Mouse (Mus musculus) hindbrain, embryonic 15.5 days (tissue): Measurements from ENCODE around the gene Hs3st3b1. TPM values are rescaled to one million over a fixed set of nuclear protein-coding genes. Genes with fewer than 3 reads are reported as not detected.

ENCODE experiments used
- ATAC-seq: fragments of 200-750 bp; cut with Nextera tagmentation; 2 replicates; pipeline ENCODE4 v1.8.0; 2017; ENCODE audit warnings: low read depth, moderate number of reproducible peaks, moderate TSS enrichment; ENCODE audit not compliant: low FRiP score
- H3K27ac ChIP-seq: fragments of 300-500 bp; sonication (generic); replicated peaks from 2 replicates; pipeline ENCODE4 v1.5.1; 2015; ENCODE audit warnings: mild to moderate bottlenecking, inconsistent platforms
- H3K27me3 ChIP-seq: fragments of 300-500 bp; sonication (generic); 2 replicates; pipeline ENCODE4 v1.6.1; 2015; ENCODE audit warnings: control low read depth, inconsistent platforms
- H3K36me3 ChIP-seq: fragments of 300-500 bp; sonication (generic); 2 replicates; pipeline ENCODE4 v1.6.1; 2015; ENCODE audit warnings: control low read depth, inconsistent platforms
- H3K4me1 ChIP-seq: fragments of 300-500 bp; sonication (generic); replicated peaks from 2 replicates; pipeline ENCODE4 v1.6.1; 2015; ENCODE audit warnings: control low read depth, inconsistent platforms
- H3K4me2 ChIP-seq: fragments of 300-500 bp; sonication (generic); 2 replicates; pipeline ENCODE4 v1.6.1; 2015; ENCODE audit warnings: moderate library complexity, mild to moderate bottlenecking, inconsistent platforms
- H3K4me3 ChIP-seq: fragments of 300-500 bp; sonication (generic); 2 replicates; pipeline ENCODE4 v1.5.1; 2015; ENCODE audit warnings: mild to moderate bottlenecking, inconsistent platforms
- H3K9ac ChIP-seq: fragments of 300-500 bp; sonication (generic); 2 replicates; pipeline ENCODE4 v1.6.1; 2015; ENCODE audit warnings: inconsistent platforms
- H3K9me3 ChIP-seq: fragments of 300-500 bp; sonication (generic); 2 replicates; pipeline ENCODE4 v1.6.1; 2016; ENCODE audit warnings: control low read depth, inconsistent platforms
- WGBS: fragments of 180-500 bp; shearing (Covaris S2); methylation state at CpG from one replicate; pipeline ENCODE4 v1.1.7; 2015; 5-methylcytosine and 5-hydroxymethylcytosine counted together
- polyA plus RNA-seq: library from polyadenylated mRNA; unstranded; fragments of >200 nt; fragmentation: Nextera tagmentation; extraction: Ambion mirVana; gene quantifications from 2 replicates; pipeline ENCODE4 v1.2.1, GENCODE M21; 2015

Hs3st3b1 gene
- polyA plus RNA-seq, 1 experiment from 2014 or later = 6.5 TPM

DNA sequence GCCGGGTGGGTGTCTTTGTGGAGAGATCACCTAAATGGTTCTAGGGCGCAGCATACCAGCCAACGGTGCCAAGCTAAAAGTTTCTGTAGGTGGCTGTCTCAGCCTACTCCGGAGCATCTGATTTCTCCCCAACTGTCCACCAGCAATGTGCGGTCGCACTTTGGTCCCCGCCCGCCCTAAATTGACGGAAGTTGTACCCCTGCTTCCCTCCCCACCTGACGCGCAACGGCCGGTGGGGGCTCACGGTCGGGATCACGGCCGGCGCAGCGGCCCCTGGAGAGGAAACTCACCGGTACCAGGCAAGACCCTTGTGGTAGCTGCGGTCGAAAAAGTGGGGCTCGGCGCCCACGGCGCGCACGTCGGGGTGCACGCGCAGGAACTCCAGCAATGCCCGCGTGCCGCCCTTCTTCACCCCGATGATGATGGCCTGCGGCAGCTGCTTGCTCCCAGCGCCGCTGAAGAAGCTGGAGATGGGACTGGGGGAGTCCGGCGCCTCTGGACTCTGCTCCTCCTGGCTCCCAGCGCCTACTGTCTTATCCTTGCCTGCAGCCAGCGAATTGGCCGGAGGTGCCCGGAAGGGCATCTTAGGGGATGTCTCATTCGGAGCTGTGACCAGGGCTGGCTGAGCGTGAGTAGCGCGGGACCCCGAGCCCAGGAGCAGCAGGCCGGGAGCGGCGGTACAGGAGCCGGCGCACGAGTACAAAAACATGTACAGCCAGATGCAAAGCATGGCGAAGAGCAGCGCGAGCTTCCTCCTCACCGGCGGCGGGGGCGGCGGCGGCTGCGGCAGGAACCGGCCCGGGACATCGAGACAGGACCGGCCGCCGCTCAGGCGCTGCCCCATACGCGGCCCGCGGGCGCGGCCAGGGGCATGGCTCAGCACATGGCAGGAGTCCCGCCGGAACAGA is 792 bp downstream of the Hs3st3b1 start:
- WGBS = under 1% methylated on average over 77 of the region's 80 CpGs
- H3K27me3 ChIP-seq = peaks cover 55% of the 10 kb centered on the region
- no peaks in the 10 kb centered on the region for H3K36me3 ChIP-seq
- peak overlapping the region; percentile 85 for H3K4me2 ChIP-seq
- peak overlapping the region; percentile 46 for H3K9ac ChIP-seq
- no peak for ATAC-seq
- peak overlapping the region; percentile 63 for H3K27ac ChIP-seq
- peaks cover 64% of the 10 kb centered on the region for H3K4me1 ChIP-seq
- H3K4me3 ChIP-seq = peak overlapping the region; percentile 59
- no peaks in the 10 kb centered on the region for H3K9me3 ChIP-seq

DNA sequence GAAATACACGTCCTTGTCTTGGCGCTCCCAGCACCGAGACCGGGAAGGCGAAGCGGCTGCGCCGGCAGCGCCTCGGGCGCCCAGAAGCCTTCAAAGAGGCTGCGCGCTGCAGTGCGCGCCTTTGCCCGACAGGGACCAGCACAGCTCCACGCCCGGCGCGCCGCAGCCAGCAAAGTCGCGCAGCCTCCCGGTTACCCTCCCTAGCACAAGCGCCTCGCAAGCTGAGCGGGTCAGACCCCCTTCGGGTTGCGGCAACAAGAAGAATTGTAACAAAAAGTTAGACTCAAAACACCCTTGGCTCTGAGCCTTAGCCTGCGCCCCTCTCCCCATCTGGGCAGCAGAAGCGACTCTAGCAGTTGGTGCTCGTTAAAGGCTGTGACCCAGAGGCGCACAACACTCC is 1.6 kb downstream of the Hs3st3b1 start:
- Histone ChIP-seq H3K4me2 (peak overlapping the region; percentile 85), H3K9ac (peak overlapping the region; percentile 46), H3K27me3 (peaks cover 54% of the 10 kb centered on the region), H3K4me3 (peak overlapping the region; percentile 59), H3K9me3 (no peaks in the 10 kb centered on the region), H3K27ac (no peak overlapping the region), H3K36me3 (no peaks in the 10 kb centered on the region), H3K4me1 (peaks cover 64% of the 10 kb centered on the region)
- peak; percentile 70 for ATAC-seq
- under 1% methylated on average over 33 of the region's 33 CpGs for WGBS

DNA sequence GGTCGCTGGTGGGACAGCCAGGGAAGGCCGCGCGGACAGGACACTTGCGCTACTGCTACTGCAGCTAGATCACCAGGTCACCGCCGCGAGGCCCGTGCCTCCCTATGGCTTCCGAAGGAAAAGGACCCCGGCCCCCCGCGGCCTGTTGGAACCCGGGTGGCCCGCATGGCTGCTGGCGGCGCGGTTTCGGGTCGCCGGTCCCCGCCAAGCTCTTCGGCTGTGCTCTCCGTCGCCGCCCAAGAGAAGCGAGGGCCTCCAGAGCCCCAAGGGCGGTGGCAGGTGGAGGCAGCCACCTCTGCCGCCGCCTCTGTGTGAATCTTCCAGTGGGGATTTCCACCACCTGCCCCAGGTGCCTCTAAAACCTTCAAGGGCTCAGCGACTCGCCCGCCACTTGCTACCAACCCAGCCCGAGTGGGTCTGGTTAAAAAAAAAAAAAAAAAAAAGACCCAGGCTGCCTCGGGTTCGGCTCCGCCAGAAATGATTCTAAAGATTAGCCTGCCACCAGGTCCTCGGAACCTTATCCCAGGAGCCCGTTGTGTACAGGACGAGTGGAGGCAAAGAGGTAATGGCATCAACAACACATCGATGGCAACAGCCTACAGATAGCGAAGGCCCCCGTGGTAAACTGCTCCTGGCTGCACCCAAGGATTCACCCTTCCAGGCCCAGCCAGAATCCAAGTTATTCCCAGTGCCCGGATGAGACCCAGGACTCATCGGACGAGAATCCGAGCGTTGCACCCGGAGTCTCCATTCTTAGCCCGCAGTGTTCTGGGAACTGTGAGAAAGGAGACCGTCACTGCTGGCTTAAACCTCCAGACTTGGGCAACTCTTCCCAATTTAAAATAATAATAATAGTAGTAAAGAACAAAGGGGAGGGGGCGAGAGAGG is 2.6 kb downstream of the Hs3st3b1 start:
- WGBS = 2% methylated on average over 52 of the region's 52 CpGs

DNA sequence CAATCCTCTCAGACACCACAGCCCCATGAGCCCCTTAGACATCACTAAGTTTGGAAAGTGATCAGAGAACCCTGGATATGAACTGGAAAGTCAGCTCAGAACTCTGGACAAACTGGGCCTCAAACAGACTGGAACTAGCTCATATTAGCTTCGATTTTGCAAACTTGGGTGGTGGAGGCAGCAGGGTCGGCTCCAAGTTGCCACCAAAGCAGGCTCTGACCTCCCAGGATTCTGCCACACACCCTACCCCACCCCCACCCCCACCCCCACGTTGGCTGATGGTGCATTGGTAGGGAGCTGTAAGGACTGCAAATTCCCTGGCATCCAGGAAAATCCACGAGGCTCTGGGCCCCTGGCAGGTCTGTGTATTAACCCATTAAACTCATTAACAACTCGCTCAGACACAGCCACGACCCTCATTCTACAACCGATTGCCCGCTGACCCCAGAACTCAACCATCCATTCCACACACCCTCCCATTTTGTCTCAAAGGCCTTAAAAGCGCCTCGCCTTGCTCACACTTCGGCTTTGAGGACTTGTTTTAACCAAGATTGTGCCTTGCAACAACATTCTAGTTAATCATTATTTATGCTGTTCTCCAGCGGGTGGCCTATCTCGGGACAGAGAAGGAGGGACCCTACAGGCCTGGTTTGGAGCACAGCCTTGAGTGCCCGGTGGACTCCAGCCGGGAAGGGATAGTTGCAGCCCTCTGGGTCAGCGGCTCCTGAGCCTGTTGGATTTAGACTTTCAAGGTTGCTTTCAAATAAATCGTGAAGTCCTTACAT is 3.6 kb downstream of the Hs3st3b1 start:
- H3K9me3 ChIP-seq = no peaks in the 10 kb centered on the region
- ATAC-seq = no peak
- peak overlapping the region; percentile 59 for H3K4me3 ChIP-seq
- peak overlapping the region; percentile 85 for H3K4me2 ChIP-seq
- H3K36me3 ChIP-seq = no peaks in the 10 kb centered on the region
- WGBS = 19% methylated on average over 17 of the region's 17 CpGs
- H3K4me1 ChIP-seq = peaks cover 63% of the 10 kb centered on the region
- peak overlapping the region; percentile 40 for H3K9ac ChIP-seq
- no peak overlapping the region; the same call in 1 of the 2 replicates for H3K27ac ChIP-seq
- peaks cover 47% of the 10 kb centered on the region for H3K27me3 ChIP-seq

More for the DNA sequence above, 2.6 kb downstream of the Hs3st3b1 start:
- no peaks in the 10 kb centered on the region for H3K36me3 ChIP-seq
- peak overlapping the region; percentile 59 for H3K4me3 ChIP-seq
- peaks cover 49% of the 10 kb centered on the region for H3K27me3 ChIP-seq
- peak overlapping the region; percentile 85 for H3K4me2 ChIP-seq
- H3K4me1 ChIP-seq = peaks cover 62% of the 10 kb centered on the region
- peak overlapping the region; percentile 40 for H3K9ac ChIP-seq
- no peak for ATAC-seq
- no peak overlapping the region for H3K27ac ChIP-seq
- no peaks in the 10 kb centered on the region for H3K9me3 ChIP-seq

DNA sequence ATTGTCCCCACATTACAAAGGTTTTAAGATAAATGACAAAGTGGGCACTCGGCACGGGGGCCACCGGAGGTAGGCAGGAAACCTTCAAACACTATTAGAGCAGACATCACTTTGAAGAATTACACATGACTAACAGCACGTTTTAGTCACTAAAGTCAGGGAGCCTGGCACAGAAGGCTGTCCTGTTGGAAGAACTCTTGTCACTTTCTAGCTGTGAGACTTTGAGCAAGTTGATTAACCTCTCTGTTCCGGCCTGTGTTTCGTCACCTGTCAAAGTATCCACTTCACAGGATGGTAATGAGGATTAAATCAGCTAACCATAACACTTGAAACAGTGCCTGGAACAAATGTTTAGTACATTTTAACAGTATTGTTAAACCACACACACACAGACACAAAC is 4.5 kb downstream of the Hs3st3b1 start:
- Histone ChIP-seq H3K9ac (no peak overlapping the region), H3K27me3 (peaks cover 49% of the 10 kb centered on the region), H3K4me2 (peak overlapping the region; percentile 85), H3K4me3 (no peak overlapping the region), H3K4me1 (peaks cover 56% of the 10 kb centered on the region), H3K27ac (no peak overlapping the region), H3K9me3 (no peaks in the 10 kb centered on the region), H3K36me3 (no peaks in the 10 kb centered on the region)
- ATAC-seq = no peak
- WGBS = 21% methylated on average over 6 of the region's 6 CpGs

DNA sequence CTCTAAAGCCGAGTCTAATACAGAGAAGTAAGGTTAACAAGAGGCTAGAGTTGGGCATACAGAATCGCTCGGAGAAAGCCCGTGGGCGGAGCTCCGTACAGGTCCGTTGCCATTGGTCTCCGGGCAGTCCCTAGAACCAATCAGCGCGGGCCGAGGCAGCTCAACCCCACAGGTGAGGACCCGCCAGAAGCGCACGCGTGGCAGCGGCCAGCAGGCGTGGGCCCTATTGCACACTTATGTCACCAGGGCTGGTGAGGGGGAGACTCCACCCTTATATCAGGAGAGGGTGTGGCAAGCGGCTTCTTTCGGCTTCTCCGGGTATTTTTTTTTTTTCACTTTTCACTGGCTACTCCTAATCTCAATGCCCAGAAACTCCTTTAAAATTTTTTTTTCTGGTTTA is 7.7 kb downstream of the Hs3st3b1 start:
- 3% methylated on average over 20 of the region's 20 CpGs for WGBS
- H3K9ac ChIP-seq = peak overlapping the region; percentile 5; the same call in 1 of the 2 replicates
- H3K4me1 ChIP-seq = peaks cover 27% of the 10 kb centered on the region
- H3K9me3 ChIP-seq = no peaks in the 10 kb centered on the region
- no peaks in the 10 kb centered on the region for H3K36me3 ChIP-seq
- H3K27ac ChIP-seq = no peak overlapping the region
- ATAC-seq = peak; percentile 92
- H3K27me3 ChIP-seq = peaks cover 43% of the 10 kb centered on the region
- H3K4me3 ChIP-seq = peak overlapping the region; percentile 40
- peak overlapping the region; percentile 95 for H3K4me2 ChIP-seq

DNA sequence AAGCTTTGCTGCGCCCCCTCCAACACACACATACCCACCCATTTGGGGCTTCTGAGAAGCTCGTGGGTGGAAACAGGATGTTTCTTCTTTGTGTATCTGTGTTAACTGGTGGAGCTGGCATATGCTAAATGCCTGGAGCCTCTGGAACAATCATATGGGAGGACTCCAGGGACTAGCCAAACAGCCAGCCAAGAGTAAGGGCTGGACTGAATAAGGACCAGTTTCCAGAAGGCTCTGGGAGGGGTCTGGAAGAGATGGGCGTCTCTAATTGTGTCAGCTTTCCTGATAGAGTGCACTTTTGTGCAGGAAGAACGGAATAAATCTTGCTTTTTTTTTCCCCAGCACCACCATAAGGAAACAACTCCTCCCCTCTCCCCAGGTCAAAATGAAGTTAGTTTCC is 8.2 kb downstream of the Hs3st3b1 start:
- H3K36me3 ChIP-seq = no peaks in the 10 kb centered on the region
- peak; percentile 52; the same call in 1 of the 2 replicates for ATAC-seq
- no peak overlapping the region for H3K27ac ChIP-seq
- H3K4me3 ChIP-seq = peak overlapping the region; percentile 40
- no peaks in the 10 kb centered on the region for H3K9me3 ChIP-seq
- H3K27me3 ChIP-seq = peaks cover 43% of the 10 kb centered on the region
- peak overlapping the region; percentile 95 for H3K4me2 ChIP-seq
- WGBS = 22% methylated on average over 4 of the region's 4 CpGs
- peaks cover 23% of the 10 kb centered on the region for H3K4me1 ChIP-seq
- peak overlapping the region; percentile 5; the same call in 1 of the 2 replicates for H3K9ac ChIP-seq

DNA sequence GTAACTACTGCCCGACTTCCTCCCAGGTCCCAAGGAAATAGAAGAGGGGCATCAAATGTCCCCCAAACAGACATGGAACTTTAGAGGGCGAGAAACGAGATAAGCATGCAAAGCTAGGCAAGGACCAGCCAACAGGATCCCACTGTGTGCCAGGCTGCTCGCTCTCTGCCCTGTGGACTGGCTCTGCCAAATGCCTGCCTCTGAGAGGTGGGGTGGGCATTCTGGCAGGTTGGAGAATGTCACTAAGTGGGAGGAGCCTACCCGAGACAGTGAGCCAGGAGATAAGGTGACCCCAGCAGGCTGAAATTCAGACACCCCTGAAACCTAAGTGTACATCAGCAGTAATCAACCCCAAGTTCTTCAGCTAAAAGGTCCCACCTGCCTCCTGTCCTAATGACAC is 11.1 kb downstream of the Hs3st3b1 start:
- no peak for ATAC-seq
- Histone ChIP-seq H3K4me2 (no peak overlapping the region), H3K9me3 (no peaks in the 10 kb centered on the region), H3K36me3 (no peaks in the 10 kb centered on the region), H3K27ac (no peak overlapping the region), H3K9ac (no peak overlapping the region), H3K4me3 (no peak overlapping the region), H3K27me3 (peaks cover 23% of the 10 kb centered on the region), H3K4me1 (peaks cover 16% of the 10 kb centered on the region)
- 65% methylated on average over 5 of the region's 5 CpGs for WGBS

DNA sequence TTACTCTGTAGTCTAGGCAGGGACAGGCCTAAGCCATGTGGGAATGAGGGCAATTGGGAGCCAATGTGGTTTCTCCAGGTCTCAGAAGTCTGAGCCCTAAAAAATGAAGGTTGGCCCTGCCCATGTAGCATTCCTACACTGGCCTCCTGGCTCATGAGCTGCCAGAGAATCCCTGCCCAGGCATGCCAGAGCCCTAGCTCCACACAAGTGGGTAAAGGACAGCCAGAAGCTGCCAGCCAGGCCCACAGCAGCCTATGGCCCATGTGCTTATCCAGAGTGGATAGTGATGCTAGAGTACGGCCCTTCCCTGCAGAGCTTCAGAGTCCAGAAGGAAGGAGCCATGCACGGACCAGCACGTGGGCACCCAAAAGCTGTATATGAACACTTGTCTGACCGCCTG is 12.1 kb downstream of the Hs3st3b1 start:
- no peak overlapping the region for H3K4me3 ChIP-seq
- no peak for ATAC-seq
- WGBS = 94% methylated on average over 4 of the region's 4 CpGs
- peaks cover 13% of the 10 kb centered on the region; the same call in 1 of the 2 replicates for H3K27me3 ChIP-seq
- no peaks in the 10 kb centered on the region for H3K9me3 ChIP-seq
- H3K36me3 ChIP-seq = no peaks in the 10 kb centered on the region
- H3K27ac ChIP-seq = no peak overlapping the region
- no peak overlapping the region for H3K9ac ChIP-seq
- peaks cover 16% of the 10 kb centered on the region for H3K4me1 ChIP-seq
- H3K4me2 ChIP-seq = no peak overlapping the region

DNA sequence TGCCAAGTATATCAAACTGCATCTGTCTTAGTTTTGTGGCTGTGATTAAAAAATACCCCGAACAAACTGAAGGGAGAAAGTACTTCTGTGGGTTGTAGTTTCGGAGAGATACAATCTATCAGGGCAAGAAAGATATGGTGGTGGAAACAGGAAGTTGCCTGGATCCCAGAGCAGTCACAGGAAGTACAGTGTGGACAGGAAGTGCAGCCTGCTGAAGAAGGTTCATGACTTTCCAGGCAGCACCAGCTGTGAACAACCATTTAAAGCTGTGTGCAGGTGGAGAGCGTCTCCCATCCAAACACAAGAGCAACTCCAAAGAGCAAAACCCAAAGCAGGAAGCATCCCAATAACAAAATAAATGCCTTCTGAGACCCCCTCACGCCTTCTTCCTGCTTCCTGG is 13.6 kb downstream of the Hs3st3b1 start:
- H3K9me3 ChIP-seq = no peaks in the 10 kb centered on the region
- H3K4me3 ChIP-seq = no peak overlapping the region
- no peak for ATAC-seq
- peaks cover 13% of the 10 kb centered on the region; the same call in 1 of the 2 replicates for H3K27me3 ChIP-seq
- H3K4me2 ChIP-seq = no peak overlapping the region
- no peak overlapping the region for H3K9ac ChIP-seq
- WGBS = 86% methylated on average over 4 of the region's 4 CpGs
- H3K27ac ChIP-seq = no peak overlapping the region
- H3K36me3 ChIP-seq = no peaks in the 10 kb centered on the region
- peaks cover 3% of the 10 kb centered on the region for H3K4me1 ChIP-seq
